Mouse (Mus musculus): ENCODE measurements at regions not wholly inside any gene's neighbourhood (a gene's known extent, or its start where the extent isn't known, plus 50 kb on each side); places are given as distances from the start of the nearest gene placed in this dataset.
A peak's percentile ranks its signal among the peaks of the same experiment; 100 is the strongest.

DNA sequence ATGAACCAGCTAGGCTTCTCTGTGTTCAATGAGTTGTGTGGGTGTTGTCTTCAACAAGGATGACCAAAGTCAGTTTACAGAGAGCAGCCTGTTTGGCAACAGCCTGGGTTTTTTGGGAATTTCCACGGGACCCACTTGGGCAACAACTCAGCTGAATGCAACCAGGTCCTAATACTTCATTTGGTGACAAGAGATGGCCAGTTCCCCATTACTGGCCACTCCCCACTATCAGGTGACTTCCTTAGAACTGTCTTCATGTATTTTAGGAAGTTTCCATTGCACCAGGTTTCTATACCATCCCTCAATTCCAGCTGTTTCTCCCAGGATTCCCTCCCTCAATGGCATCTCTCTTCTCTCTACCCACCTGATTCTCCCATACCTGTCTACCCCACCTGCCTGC is 87.7 kb upstream of the Jade1 start:
- H3K4me1 ChIP-seq (ENCODE audit: control insufficient read depth, insufficient read depth, low read length) = 0 out of 2 replicates have a peak, but pooled peaks cover 3% of the 10 kb centered on the region
- no peak for ATAC-seq (ENCODE audit: insufficient number of reproducible peaks, insufficient read depth, low FRiP score, low read depth)
- no peak overlapping the region for H3K4me2 ChIP-seq (replicated peaks; ENCODE audit: low read depth, low read length)
- no peak overlapping the region for H3K4me3 ChIP-seq (ENCODE audit: low read depth, low read length)
- no peak overlapping the region for H3K9ac ChIP-seq (replicated peaks; ENCODE audit: low read depth, low read length)
- H3K27ac ChIP-seq (ENCODE audit: low read length) = no peak overlapping the region
- 68% methylated on average over 1 of the region's 1 CpGs for WGBS
- H3K36me3 ChIP-seq (ENCODE audit: control insufficient read depth, insufficient read depth, low read length) = no peaks in the 10 kb centered on the region
- H3K27me3 ChIP-seq (ENCODE audit: control insufficient read depth, insufficient read depth, low read length) = no peaks in the 10 kb centered on the region
- H3K9me3 ChIP-seq (ENCODE audit: control insufficient read depth, low read depth, low read length) = no peaks in the 10 kb centered on the region

DNA sequence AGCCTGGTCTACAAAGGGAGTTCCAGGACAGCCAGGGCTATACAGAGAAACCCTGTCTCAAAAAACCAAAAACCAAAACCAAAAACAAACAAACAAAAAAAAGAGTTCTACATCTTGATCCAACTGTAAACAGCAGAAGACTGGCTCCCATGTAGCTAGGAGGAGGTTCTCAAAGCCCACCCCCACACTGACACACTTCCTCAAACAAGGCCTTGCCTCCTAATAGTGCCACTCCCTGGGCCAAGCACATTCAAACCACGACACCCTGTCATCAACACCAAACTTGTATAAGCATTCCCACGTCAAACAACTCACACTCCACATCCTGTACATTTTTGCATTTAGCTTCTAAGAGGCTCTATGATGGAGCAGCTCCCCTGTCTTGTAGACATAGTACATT is 89.6 kb upstream of the Jade1 start:
- no peaks in the 10 kb centered on the region for H3K36me3 ChIP-seq (ENCODE audit: control insufficient read depth, insufficient read depth, low read length)
- WGBS = 54% methylated on average over 2 of the region's 2 CpGs
- 0 out of 2 replicates have a peak, but pooled peaks cover 3% of the 10 kb centered on the region for H3K4me1 ChIP-seq (ENCODE audit: control insufficient read depth, insufficient read depth, low read length)
- no peak overlapping the region for H3K27ac ChIP-seq (ENCODE audit: low read length)
- H3K9ac ChIP-seq (replicated peaks; ENCODE audit: low read depth, low read length) = no peak overlapping the region
- H3K4me3 ChIP-seq (ENCODE audit: low read depth, low read length) = no peak overlapping the region
- no peak for ATAC-seq (ENCODE audit: insufficient number of reproducible peaks, insufficient read depth, low FRiP score, low read depth)
- no peaks in the 10 kb centered on the region for H3K9me3 ChIP-seq (ENCODE audit: control insufficient read depth, low read depth, low read length)
- no peaks in the 10 kb centered on the region for H3K27me3 ChIP-seq (ENCODE audit: control insufficient read depth, insufficient read depth, low read length)
- no peak overlapping the region for H3K4me2 ChIP-seq (replicated peaks; ENCODE audit: low read depth, low read length)

GRCm38 (mm10) chr3:41462953-41463644 is 92.4 kb upstream of the Jade1 start:
- H3K9me3 ChIP-seq (ENCODE audit: control insufficient read depth, low read depth, low read length) = no peaks in the 10 kb centered on the region
- no peak overlapping the region for H3K4me2 ChIP-seq (replicated peaks; ENCODE audit: low read depth, low read length)
- 64% methylated on average over 11 of the region's 11 CpGs for WGBS
- no peak overlapping the region for H3K4me3 ChIP-seq (ENCODE audit: low read depth, low read length)
- 0 out of 2 replicates have a peak, but pooled peaks cover 3% of the 10 kb centered on the region for H3K4me1 ChIP-seq (ENCODE audit: control insufficient read depth, insufficient read depth, low read length)
- no peak overlapping the region for H3K27ac ChIP-seq (ENCODE audit: low read length)
- no peaks in the 10 kb centered on the region for H3K36me3 ChIP-seq (ENCODE audit: control insufficient read depth, insufficient read depth, low read length)
- H3K9ac ChIP-seq (replicated peaks; ENCODE audit: low read depth, low read length) = no peak overlapping the region
- ATAC-seq (ENCODE audit: insufficient number of reproducible peaks, insufficient read depth, low FRiP score, low read depth) = no peak
- no peaks in the 10 kb centered on the region for H3K27me3 ChIP-seq (ENCODE audit: control insufficient read depth, insufficient read depth, low read length)

GRCm38 (mm10) chr3:41460131-41460530 is 95.4 kb upstream of the Jade1 start:
- Histone ChIP-seq H3K27ac (ENCODE audit: low read length) (no peak overlapping the region), H3K4me1 (ENCODE audit: control insufficient read depth, insufficient read depth, low read length) (0 out of 2 replicates have a peak, but pooled peaks cover 3% of the 10 kb centered on the region), H3K36me3 (ENCODE audit: control insufficient read depth, insufficient read depth, low read length) (no peaks in the 10 kb centered on the region), H3K9ac (replicated peaks; ENCODE audit: low read depth, low read length) (no peak overlapping the region), H3K4me2 (replicated peaks; ENCODE audit: low read depth, low read length) (no peak overlapping the region), H3K4me3 (ENCODE audit: low read depth, low read length) (no peak overlapping the region), H3K9me3 (ENCODE audit: control insufficient read depth, low read depth, low read length) (no peaks in the 10 kb centered on the region), H3K27me3 (ENCODE audit: control insufficient read depth, insufficient read depth, low read length) (no peaks in the 10 kb centered on the region)
- no peak for ATAC-seq (ENCODE audit: insufficient number of reproducible peaks, insufficient read depth, low FRiP score, low read depth)
- WGBS = 89% methylated on average over 4 of the region's 4 CpGs

DNA sequence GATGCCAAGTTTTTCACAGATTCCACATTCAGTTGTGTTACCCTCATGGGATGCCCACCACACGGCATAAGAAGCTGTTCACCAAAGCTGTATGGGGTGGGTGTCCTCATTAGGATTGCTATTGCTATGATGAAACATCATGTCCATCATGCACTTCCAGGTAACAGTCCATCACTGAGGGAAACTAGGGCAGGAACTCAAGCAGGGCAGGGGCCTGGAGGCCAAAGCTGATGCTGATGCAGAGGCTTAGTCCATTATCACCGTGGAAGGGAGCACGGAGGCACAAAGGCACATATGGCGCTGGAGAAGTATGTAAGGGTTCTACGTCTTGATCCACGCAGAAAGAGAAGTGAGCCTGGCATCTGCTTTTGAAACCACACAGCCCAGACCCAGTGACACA is 97.4 kb upstream of the Jade1 start:
- ATAC-seq (ENCODE audit: insufficient number of reproducible peaks, insufficient read depth, low FRiP score, low read depth) = no peak
- 94% methylated on average over 6 of the region's 6 CpGs for WGBS
- no peaks in the 10 kb centered on the region for H3K9me3 ChIP-seq (ENCODE audit: control insufficient read depth, low read depth, low read length)

GRCm38 (mm10) chr3:41453525-41453924 is 102.0 kb upstream of the Jade1 start:
- ATAC-seq (ENCODE audit: insufficient number of reproducible peaks, insufficient read depth, low FRiP score, low read depth) = no peak
- Histone ChIP-seq H3K4me3 (ENCODE audit: low read depth, low read length) (no peak overlapping the region), H3K9ac (replicated peaks; ENCODE audit: low read depth, low read length) (no peak overlapping the region), H3K4me1 (ENCODE audit: control insufficient read depth, insufficient read depth, low read length) (no peaks in the 10 kb centered on the region), H3K27me3 (ENCODE audit: control insufficient read depth, insufficient read depth, low read length) (no peaks in the 10 kb centered on the region), H3K4me2 (replicated peaks; ENCODE audit: low read depth, low read length) (no peak overlapping the region), H3K36me3 (ENCODE audit: control insufficient read depth, insufficient read depth, low read length) (no peaks in the 10 kb centered on the region), H3K9me3 (ENCODE audit: control insufficient read depth, low read depth, low read length) (no peaks in the 10 kb centered on the region), H3K27ac (ENCODE audit: low read length) (no peak overlapping the region)
- 71% methylated on average over 3 of the region's 3 CpGs for WGBS

More for the DNA sequence above, 97.4 kb upstream of the Jade1 start:
- H3K36me3 ChIP-seq (ENCODE audit: control insufficient read depth, insufficient read depth, low read length) = no peaks in the 10 kb centered on the region
- H3K4me1 ChIP-seq (ENCODE audit: control insufficient read depth, insufficient read depth, low read length) = no peaks in the 10 kb centered on the region
- no peak overlapping the region for H3K27ac ChIP-seq (ENCODE audit: low read length)
- no peak overlapping the region for H3K4me2 ChIP-seq (replicated peaks; ENCODE audit: low read depth, low read length)
- no peaks in the 10 kb centered on the region for H3K27me3 ChIP-seq (ENCODE audit: control insufficient read depth, insufficient read depth, low read length)
- no peak overlapping the region for H3K9ac ChIP-seq (replicated peaks; ENCODE audit: low read depth, low read length)
- H3K4me3 ChIP-seq (ENCODE audit: low read depth, low read length) = no peak overlapping the region

DNA sequence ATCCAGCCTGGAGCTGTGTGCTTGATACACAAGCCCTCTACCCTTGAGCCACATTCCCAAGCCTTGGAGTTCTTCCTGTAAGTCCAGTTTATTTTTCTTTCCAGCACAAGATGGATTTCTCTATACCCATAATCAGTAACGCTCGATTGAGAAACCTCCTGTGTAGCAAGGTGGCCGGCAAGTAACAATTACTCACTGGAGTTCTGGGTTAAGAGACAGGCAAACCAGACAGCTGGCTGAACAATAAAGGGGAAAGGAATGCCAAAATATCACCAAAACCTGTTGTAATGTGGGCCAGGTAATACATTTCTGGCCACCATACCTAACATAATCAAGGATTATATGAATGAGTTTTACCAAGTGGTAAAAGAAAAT is 102.8 kb upstream of the Jade1 start:
- WGBS = 38% methylated on average over 3 of the region's 3 CpGs
- Histone ChIP-seq H3K9me3 (ENCODE audit: control insufficient read depth, low read depth, low read length) (no peaks in the 10 kb centered on the region), H3K4me3 (ENCODE audit: low read depth, low read length) (no peak overlapping the region), H3K27me3 (ENCODE audit: control insufficient read depth, insufficient read depth, low read length) (no peaks in the 10 kb centered on the region), H3K27ac (ENCODE audit: low read length) (no peak overlapping the region), H3K4me2 (replicated peaks; ENCODE audit: low read depth, low read length) (no peak overlapping the region), H3K36me3 (ENCODE audit: control insufficient read depth, insufficient read depth, low read length) (no peaks in the 10 kb centered on the region), H3K4me1 (ENCODE audit: control insufficient read depth, insufficient read depth, low read length) (no peaks in the 10 kb centered on the region), H3K9ac (replicated peaks; ENCODE audit: low read depth, low read length) (no peak overlapping the region)
- ATAC-seq (ENCODE audit: insufficient number of reproducible peaks, insufficient read depth, low FRiP score, low read depth) = no peak

DNA sequence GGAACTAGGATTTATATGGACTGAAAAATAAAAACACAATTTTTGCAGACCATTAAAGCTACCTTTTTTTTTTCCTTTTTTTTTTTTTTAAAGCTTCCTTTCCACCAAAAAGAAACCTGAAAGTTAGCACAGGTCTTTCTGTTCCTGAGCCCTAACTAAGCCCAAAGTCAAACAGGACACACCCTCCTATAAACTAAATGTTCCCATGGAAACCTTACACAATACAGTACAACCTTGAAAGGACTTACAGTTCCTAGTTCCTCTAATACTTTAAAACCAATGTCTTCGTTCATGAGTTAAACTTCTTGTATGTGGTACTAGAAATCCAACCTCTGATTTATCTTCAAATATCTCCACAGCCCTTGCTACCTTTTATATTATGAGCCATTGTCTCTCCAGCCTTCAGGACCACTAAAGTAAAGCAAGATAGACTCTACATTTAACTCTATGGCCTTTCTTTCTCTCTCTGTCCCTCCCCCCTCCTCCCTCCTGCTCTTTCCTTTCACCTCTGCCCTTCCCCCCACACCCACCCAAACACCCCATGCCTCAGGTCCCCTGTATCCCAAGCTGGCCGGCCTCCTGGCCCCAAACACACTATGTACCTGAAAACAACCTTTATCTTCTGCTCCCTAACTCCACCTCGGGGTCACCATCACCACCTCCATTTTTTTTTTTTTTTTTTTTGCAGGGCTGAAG is 103.4 kb upstream of the Jade1 start:
- no peak overlapping the region for H3K4me3 ChIP-seq (ENCODE audit: low read depth, low read length)
- no peak overlapping the region for H3K9ac ChIP-seq (replicated peaks; ENCODE audit: low read depth, low read length)
- H3K36me3 ChIP-seq (ENCODE audit: control insufficient read depth, insufficient read depth, low read length) = no peaks in the 10 kb centered on the region
- no peaks in the 10 kb centered on the region for H3K27me3 ChIP-seq (ENCODE audit: control insufficient read depth, insufficient read depth, low read length)
- H3K9me3 ChIP-seq (ENCODE audit: control insufficient read depth, low read depth, low read length) = no peaks in the 10 kb centered on the region
- no peak overlapping the region for H3K27ac ChIP-seq (ENCODE audit: low read length)
- 58% methylated on average over 3 of the region's 3 CpGs for WGBS
- no peak overlapping the region for H3K4me2 ChIP-seq (replicated peaks; ENCODE audit: low read depth, low read length)
- H3K4me1 ChIP-seq (ENCODE audit: control insufficient read depth, insufficient read depth, low read length) = no peaks in the 10 kb centered on the region
- peak; percentile 77 for ATAC-seq (ENCODE audit: insufficient number of reproducible peaks, insufficient read depth, low FRiP score, low read depth)

Data from stomach, embryonic 14.5 days (tissue).